ENCODE assay signal across 10 mouse cellular contexts in the genomic region with DNA sequence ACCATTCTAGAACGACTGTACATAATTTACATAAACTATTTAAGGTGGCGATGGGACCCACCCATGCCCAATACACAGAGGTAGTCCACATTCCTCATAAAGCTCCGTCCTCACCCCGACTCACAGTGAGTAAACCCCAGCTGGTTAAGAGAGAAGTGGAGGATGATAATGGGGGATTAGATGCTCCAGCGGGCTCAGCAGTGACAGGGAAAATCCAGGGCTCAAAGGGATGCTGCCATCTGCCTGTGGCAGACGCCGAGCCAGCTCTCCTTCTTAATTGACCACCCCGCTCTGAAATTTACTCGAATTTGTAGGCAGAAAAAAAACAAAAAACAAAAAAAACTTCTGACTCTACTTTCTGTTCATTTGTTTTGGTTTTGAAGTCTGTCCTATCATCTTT.
"Had no signal": no experiment of that assay in that cellular context is flagged by ENCODE, and none has a peak within 500 bp of the region (broad histone marks: within the 10 kb centered on the region; RNA-seq: fewer than 3 reads in every experiment).

No protein-coding gene starts in this region.

- H3K27me3 ChIP-seq: kidney, embryonic 15.5 days; limb, embryonic 13.5 days had no signal

- DNase-seq: kidney, adult 2 months; kidney, postnatal 14 days; layer of hippocampus, postnatal 36 days; lung, adult 18-20 months; right cerebral cortex, adult 18-20 months; right cerebral cortex, postnatal 25 days; thymus, postnatal 4 days had no signal

- H3K9me3 ChIP-seq: kidney, embryonic 15.5 days; limb, embryonic 13.5 days had no signal

- H3K27ac ChIP-seq: kidney, embryonic 15.5 days; limb, embryonic 13.5 days; liver, embryonic 14.5 days had no signal

- H3K4me3 ChIP-seq: kidney, embryonic 15.5 days; limb, embryonic 13.5 days had no signal
